Mouse (Mus musculus): ENCODE measurements around the gene Ly6g6e.
A peak's percentile ranks its signal among the peaks of the same experiment; 100 is the strongest.
"Not testable (repeated sequence)": the region's sequence is repeated elsewhere in the genome, so short reads cannot be mapped to it uniquely, and the experiment has no call there.

Ly6g6e gene

DNA sequence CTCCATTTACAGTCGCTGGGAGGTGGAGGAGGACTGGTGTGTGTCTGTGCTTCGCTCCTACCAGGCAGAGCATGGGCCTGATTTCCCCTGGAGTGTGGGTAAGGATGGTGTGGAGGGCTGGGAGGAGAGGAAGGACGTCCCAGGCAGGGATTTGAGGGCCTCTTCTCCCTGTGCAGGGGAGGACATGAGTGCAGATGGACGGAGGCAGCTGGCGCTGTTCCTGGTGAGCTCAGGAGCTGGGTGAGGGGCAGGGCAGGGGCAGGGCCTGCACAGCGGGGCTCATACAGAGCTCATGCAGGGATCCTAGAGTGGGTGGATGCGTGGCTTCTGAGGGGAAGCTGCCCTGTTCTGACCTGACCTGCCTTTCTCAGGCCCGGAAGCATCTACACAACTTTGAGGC is 25.6 kb downstream of the Ly6g6e start:
- no peak for DNase-seq (ENCODE audit: extremely low spot score)

DNA sequence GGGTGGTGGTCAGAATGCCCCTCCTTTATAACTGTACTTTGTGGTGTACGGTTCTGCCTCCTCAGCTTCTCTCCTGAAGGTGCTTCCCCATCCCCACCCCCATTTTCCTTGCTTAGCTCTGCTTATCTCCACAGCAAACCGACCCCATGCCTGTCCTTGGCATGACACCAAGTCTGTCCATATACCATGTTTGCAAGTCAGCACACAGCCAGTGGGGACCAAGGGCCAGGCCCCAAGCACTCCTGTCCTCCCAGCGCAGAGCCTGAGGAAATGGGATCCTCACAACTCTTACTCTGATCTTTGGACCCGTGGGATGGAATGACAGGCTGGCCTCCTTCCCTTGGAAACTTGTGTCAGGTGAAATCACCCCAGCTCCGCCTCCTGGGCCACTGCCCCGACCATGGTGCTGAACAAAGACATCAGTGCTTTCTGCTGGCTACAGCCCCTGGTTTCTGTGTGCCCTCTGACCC is 26.6 kb downstream of the Ly6g6e start:
- DNase-seq (ENCODE audit: extremely low spot score), result no peak

DNA sequence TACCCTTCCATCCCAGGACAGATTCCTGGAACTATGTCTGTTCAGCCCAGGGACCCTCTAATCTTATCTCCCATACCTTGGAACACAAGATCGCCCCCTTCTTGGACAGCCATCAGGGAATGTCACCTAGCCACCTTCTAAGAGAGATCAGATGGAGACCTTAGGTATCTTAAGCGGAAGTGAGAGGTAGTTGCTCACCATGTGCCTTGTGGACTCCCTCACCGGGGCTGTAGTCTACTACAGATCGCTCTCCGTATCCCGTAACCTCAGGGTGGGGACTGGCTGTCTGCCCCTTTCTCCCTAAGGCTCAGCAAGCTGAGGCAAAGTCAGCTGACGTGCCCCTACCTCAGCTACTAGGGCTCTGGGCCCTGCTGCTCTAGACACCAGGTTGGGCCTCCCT is 27.4 kb downstream of the Ly6g6e start:
- DNase-seq (ENCODE audit: extremely low spot score), result no peak

DNA sequence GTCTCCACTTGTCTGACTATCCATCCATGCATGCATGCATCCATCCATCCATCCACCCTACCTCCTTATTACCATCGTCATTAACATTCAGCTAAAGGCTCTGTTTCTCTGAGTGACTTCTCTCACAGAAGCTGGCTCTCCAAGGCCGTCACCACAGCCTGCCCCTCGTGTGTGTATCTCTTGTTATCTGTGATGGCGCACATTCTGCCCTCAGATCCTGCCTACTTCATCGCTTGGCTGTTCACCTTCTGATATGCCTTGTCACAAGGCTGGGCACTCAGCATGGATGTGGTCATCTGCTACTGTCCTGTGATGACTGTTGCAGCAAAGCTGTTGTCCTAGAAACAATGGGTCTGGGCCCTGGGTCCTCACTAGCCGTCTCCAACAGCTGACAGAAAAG is 28.1 kb downstream of the Ly6g6e start:
- DNase-seq (ENCODE audit: extremely low spot score), result no peak

DNA sequence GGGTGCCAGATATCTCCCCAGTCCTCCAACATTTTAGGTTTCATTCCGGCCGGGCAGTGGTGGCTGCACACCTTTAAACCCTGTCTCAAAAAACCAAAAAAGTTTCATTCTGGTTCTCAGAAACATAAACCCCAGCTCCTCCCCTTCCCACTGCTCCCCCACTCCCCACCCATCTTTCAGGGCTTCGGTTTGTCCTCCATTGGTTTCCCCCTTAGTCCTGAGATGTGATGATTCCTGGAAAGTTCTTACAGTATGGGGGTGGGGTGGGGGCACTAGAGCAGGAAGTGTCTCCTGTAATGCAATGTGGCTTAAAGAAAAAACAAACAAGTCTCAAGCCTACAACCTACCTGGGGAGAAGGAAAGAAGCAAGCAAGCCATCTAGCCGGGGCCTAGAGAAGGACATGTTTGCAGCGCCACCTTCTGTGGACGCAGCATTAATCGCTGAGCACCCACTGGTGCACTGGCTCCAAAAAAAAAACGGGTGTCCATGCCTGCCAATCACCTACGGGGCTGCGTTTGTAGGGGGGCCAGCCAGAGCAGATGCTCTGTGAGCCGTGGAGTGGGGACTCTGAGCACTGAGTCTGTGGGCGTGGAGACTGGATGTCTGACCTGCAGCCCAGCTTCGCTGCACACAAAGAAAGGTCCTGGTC is 29.2 kb downstream of the Ly6g6e start:
- peak; percentile 23 for DNase-seq (ENCODE audit: extremely low spot score)

DNA sequence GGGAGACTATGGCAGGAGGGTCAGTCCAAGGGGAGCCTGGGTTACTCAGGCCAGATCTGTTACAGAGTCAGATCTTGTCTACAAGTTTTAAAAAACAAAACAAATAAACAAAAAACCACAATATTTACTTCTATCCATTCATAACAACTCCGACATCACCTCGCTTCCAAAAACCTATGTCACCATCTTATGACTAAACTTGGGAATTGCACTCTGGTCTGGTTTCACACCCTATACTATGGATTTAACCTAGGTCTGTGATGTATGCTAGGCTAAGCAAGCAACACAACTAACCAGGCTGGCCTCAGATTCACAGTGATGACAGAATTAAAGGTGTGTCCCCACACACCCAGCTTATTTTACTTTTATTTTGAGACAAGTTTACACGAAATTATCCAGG is 29.8 kb downstream of the Ly6g6e start:
- no peak for DNase-seq (ENCODE audit: extremely low spot score)

DNA sequence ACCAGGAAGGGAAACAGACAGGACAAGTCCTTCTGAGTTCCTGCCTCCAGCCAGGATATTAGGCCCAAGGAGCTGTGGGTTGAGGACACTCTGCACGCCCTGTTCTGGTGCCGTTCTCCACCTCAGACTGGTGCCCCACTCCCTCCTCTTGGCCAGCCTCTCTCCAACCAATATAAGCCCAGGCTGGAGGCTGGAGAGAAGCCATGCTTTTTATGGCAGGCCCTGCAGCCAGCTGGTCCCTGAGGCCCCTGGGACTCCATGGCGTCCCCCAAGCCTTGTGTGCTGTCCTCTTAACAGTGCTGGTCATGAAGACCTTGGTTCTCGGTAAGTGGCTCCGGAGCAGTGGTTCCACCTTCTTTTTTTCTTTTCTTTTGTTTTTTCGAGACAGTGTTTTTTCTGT is 31.4 kb downstream of the Ly6g6e start, which contains the start of gene Ly6g5c:
Gene Ly6g5c, plus strand, starts transcription at position 183 of the 400 bp plus-strand sequence.
- DNase-seq (ENCODE audit: extremely low spot score), result no peak

DNA sequence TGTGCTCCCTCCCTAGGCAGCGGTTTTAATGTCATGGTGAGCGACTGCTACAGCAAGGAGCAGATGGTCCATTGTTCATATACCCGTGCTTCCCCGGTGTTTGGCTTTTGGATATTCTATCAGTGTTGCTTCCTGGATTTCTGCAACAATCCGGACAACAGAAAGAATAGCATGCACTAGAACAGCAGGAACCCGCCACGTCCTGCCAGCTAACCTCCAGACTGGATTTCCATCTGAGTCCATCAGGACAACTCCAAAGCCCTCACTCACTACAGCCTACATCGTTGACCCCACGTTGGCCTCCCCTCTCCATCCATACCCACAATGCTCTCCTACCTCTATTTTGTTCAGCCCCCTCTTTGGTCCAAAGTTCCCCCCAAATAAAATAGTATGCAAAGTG is 35.1 kb downstream of the Ly6g6e start:
- DNase-seq (ENCODE audit: extremely low spot score), result no peak

DNA sequence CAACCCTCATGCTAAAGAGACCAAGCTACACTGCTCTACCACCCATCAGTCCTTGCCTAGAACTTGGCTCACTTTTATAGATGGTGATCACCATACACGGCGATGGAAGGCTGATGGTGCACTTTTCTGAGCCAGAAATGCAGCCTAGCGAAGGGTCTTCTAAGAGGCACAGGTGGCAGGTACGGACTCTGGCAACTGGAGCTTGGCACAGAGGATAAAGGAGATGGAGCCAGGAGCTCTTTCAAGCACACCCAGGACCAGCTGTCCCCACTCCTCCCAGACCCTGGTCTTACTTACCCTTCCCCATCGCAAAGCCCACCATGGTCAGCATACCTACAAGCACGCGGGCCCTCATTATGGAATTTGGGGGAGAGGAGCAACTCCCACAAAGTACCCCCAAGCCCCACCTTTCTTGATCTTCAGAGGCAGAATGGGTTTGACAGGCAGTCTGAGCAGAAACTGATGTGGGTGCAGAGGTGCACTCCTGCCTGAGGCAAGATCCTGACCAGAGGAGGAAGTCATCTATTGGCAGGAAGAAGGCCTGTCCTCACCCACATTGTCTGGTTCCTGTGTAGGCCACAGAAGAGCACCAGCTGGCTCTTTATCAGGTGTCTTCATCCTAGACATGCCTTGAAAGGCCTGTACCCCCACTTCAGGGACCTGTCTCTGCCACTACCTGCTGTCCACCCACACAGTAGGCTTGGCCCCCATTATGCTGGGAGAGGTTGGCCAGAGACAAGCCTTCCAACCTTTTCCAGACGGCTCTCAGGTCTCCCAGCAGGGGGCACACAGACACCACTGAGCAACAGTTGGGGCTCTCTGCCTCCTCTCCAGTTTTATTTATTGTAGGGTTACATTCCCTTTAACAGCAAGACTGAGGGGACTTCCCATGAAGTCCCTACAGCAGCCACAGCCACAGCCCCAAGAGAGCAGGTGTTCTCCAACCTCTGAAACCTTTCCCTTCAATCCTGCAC is 38.6 kb downstream of the Ly6g6e start, which contains the start of gene Ly6g5b:
Gene Ly6g5b, minus strand, starts transcription at position 383 of the 974 bp plus-strand sequence.
- no peak for DNase-seq (ENCODE audit: extremely low spot score)

DNA sequence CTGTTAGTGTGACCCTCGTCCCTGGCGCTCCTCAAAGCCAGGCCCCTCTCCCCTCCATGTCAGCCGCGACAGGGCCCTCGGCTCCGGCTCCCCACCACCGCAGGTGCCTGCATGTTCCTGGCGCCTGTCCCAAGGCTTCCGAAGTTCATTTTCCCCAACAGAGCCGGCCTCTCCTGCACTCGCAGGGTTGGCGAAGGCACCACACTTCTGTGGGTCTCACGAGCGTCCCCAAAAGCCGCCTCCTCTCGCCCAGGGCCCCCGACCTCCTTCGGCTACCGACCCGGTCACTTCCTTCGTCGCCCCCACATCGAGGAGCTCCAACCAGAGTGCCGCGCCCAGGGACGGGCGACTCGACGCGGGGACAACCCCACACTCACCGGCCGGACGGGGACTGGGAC is 44.0 kb downstream of the Ly6g6e start:
- DNase-seq (ENCODE audit: extremely low spot score), result no peak

DNA sequence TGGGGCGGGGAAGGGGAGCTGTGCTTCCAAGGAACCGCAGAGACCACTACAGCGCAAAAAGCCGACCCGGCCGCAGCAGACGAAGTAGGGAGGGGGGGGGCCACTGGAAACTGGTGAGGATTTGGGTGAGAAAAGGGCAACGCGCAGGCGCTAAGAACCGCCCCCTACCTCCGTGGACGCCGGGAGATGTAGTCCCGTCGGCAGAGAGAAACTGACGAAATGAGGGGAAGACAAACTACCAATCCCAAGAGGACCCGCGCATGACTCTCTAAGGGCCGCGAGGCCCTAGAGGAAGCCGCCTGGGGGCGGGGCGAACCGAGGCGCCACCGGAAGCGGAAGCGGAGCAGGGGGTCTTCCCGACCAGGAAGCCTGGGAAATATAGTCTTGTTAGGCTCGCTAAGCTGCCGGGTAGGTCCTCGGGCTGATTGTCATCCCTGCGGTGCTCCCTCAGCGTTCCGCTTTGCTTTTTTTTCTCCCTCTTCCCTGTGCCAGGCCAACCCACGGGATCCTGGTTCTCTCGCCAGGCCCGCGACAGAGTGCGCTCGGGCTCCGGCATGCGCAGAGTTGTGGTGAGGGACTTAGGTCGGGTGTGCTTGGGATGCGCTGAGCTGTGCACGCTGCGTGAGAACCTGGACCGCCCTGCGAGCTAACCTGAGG is 44.6 kb downstream of the Ly6g6e start, which contains the start of gene Gpank1:
Gene Gpank1, plus strand, starts transcription at position 313 of the 657 bp plus-strand sequence.
- peak; percentile 97 for DNase-seq (ENCODE audit: extremely low spot score)

DNA sequence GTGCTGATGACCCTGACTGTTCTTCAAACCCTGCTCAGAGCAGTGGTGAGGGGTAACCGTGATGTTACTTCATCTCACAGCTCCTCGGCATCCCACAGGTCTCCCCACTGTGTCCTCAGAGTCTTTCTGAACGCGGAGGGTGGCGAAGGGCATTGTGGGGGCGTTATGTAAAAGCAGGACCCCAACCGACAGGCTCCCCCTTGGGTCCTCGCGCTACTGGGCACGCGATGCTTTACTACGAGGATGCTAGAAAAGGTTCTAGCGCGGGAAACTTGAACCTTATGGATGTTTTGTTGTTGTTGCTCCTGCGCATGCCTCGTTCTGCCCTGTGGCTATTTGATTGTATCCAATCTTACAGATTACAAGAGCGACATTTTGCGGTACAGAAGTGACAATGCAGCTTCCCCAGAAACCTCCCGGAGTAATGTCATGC is 45.2 kb downstream of the Ly6g6e start, which contains the start of gene Csnk2b:
Gene Csnk2b, minus strand, starts transcription at position 183 of the 433 bp plus-strand sequence.
- no peak for DNase-seq (ENCODE audit: extremely low spot score)

DNA sequence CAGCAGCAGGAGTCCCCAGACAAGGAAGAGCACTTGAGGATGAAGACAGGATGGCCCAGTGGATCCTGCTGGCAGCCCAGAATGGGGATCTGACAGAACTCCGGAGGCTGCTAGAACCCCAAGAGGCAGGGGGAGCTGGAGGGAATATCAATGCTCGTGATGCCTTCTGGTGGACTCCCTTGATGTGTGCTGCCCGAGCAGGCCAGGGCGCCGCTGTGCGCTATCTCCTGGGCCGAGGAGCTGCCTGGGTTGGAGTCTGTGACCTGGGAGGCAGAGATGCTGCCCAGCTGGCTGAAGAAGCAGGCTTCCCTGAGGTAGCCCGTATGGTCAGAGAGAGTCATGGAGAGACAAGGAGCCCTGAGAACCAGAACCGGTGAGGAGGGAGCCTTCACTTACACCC is 46.6 kb downstream of the Ly6g6e start:
- DNase-seq (ENCODE audit: extremely low spot score), result not testable (repeated sequence)

DNA sequence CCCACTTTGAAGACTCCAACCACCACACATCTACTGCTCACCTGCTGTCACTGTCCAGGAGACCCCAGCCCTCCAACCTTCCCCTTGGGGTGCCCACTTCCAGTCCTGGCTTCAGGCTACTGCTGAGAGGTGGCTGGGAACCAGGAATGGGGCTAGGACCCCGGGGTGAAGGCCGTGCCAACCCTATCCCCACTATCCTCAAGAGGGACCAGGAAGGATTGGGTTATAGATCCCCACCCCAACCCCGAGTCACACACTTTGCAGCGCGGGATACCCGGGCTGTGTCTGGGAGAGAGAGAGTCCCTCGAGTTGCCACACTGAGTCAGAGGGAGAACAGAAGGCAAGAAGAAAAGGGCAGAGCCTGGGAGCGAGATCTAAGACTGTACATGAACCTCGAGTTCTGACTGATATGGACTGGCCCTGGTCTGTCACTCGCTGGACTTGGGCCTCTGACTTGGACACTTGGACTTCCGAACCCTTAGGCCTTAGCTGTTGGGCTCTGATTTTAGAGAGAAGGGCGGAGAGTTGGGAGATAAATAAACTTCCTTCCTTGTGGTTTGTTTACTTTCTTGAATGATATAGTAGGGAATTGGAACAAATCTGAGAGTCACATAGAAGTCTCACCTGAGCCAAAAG is 47.7 kb downstream of the Ly6g6e start:
- not testable (repeated sequence) for DNase-seq (ENCODE audit: extremely low spot score)

DNA sequence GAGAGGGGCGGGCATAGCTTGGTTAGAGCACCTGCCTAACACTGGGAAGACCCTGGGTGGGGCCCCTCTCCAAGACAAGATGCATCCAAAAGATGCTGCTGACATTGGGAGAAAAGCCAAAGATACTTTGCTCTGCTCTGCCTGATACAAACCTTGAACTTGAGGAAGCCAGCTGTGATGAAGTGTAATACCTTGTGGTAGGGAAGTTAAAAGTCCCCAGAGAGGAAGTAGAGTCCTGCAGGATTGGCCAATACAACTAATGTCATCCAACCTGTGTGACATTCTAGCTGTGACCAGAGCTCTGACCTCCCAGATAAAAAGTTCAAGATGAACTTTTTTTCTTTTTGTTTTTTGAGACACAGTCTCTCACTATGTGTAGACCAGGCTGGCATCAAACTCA is 48.4 kb downstream of the Ly6g6e start:
- no peak for DNase-seq (ENCODE audit: extremely low spot score)

DNA sequence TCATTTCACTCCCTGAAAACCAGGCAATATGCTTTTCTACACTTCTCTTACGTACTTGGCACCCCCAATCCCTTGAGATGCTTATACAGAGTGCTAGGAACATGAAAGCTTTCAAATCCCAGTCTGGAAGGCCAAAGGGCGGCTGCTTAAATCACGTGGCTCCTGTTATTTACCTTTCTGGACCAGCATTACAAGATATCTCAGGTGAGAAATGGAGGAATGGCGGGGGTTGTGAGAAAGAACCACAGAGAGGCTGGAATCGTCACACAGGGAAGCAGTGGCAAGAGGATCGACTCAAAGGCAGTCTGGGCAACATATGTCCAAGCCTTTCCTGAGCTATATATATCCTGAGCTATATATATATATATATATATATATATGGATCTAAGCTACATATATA is 48.9 kb downstream of the Ly6g6e start:
- DNase-seq (ENCODE audit: extremely low spot score), result no peak

DNA sequence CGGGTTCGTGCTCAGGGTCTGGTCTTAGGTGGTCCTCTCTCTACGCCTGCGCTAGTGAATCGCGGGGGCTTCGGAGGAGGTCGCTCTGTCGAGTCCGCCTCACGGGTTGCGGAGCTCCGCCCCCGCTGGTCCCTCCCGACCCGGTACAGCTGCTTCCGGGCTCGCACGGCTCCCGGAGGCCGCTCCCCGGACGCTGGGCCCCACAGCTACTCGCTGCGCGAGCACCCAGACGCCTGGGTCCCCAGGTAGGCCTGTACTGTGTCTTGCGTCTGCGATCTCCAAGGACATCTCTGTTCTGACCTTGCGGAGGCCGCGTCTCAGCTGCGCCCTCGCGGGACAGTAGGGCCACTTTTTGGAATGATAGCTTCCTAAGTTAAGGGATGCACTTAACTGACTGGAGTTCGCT is 49.5 kb downstream of the Ly6g6e start, which contains the start of gene D17H6S53E:
Gene D17H6S53E, plus strand, starts transcription at position 168 of the 406 bp plus-strand sequence.
- peak; percentile 80 for DNase-seq (ENCODE audit: extremely low spot score)

DNA sequence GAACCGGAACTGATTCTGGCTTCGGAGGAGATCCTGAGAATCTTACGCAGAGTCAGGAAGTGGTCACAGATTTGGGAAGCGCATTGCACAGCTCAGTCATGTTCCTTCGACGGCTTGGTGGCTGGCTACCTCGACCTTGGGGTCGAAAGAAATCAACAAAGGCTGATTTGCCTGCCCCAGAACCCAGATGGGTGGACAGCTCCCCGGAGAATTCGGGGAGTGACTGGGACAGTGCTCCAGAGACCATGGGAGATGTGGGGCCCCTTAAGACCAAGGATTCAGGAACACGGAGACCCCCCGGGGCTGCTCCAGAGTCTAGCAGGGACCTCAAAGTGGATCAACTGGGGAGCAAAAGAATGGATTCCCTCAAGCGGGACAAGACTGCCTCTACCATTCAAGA is 50.3 kb downstream of the Ly6g6e start:
- DNase-seq (ENCODE audit: extremely low spot score), result no peak

Data from embryo, embryonic 9.5 days (tissue).